8 mouse cellular contexts compared by ENCODE assay signal in genomic region chr11:96006852-96007515, GRCm38 (mm10). TPM values are rescaled to one million over a fixed set of nuclear protein-coding genes. Genes with fewer than 3 reads are reported as not detected.
DNase-seq lines count a peak whose midpoint lies in the region.

No protein-coding gene starts in this region.

- peaks cover 66% of the 10 kb centered on the region for H3K4me1 ChIP-seq in forebrain, embryonic 10.5 days

- H3K4me3 ChIP-seq in forebrain, embryonic 10.5 days: peak overlapping the region; percentile 100

- peaks cover 12% of the 10 kb centered on the region for H3K36me3 ChIP-seq in forebrain, embryonic 10.5 days (replicated peaks)

- H3K27me3 ChIP-seq in forebrain, embryonic 10.5 days (ENCODE audit: poor library complexity, severe bottlenecking): no peaks in the 10 kb centered on the region

- H3K27ac ChIP-seq in forebrain, embryonic 10.5 days: peak overlapping the region; percentile 100

- WGBS in forebrain, embryonic 10.5 days: under 1% methylated on average over 66 of the region's 67 CpGs

- DNase-seq in cerebellum, adult 9-11 months: peak; percentile 6
- DNase-seq in cerebellum, postnatal 36 days: no peak
- peak; percentile 48 for DNase-seq in CD4-positive, CD25-positive, alpha-beta regulatory T cell, adult 2 months (ENCODE audit: low read depth, low spot score)
- peak; percentile 86 for DNase-seq in forebrain, embryonic 10.5 days (ENCODE audit: extremely low spot score, low spot score)
- peak; percentile 83 for DNase-seq in hindlimb bud, embryonic 11.5 days (ENCODE audit: extremely low spot score, low read depth, low spot score)
- DNase-seq in lung, postnatal 4 days: peak; percentile 34 to 49
- DNase-seq in thymus, postnatal 36 days: peak; percentile 20 to 37
- DNase-seq in frontal cortex, postnatal 36 days (ENCODE audit: low spot score in 2 of 2): no peak

- no peaks in the 10 kb centered on the region for H3K9me3 ChIP-seq in forebrain, embryonic 10.5 days

RNA-seq across cellular contexts. Expression of gene Igf2bp1, which starts 1.2 kb away (rescaled TPM):
- 198 and 200 TPM in 2 replicates for polyA plus RNA-seq in forebrain, embryonic 10.5 days (2016; fragmentation: Nextera tagmentation; extraction: Ambion mirVana)

RNA-seq across cellular contexts. Expression of gene Gip, which starts 17.4 kb away (rescaled TPM):
- polyA plus RNA-seq in forebrain, embryonic 10.5 days (2016; fragmentation: Nextera tagmentation; extraction: Ambion mirVana): 0.25 TPM in 1 of 2 replicates, not detected in the other

RNA-seq across cellular contexts. Expression of gene Snf8, which starts 27.7 kb away (rescaled TPM):
- polyA plus RNA-seq in forebrain, embryonic 10.5 days (2016; fragmentation: Nextera tagmentation; extraction: Ambion mirVana): 107 and 109 TPM in 2 replicates

RNA-seq across cellular contexts. Expression of gene Ube2z, which starts 58.2 kb away (rescaled TPM):
- 27.5 TPM in 2 replicates for polyA plus RNA-seq in forebrain, embryonic 10.5 days (2016; fragmentation: Nextera tagmentation; extraction: Ambion mirVana)

Comparison
In these comparisons a context has a peak if more than half of its experiments do, and no peak if none do; other contexts are left out.
1. DNase-seq: peak in cerebellum, adult 9-11 months (single experiment), CD4-positive, CD25-positive, alpha-beta regulatory T cell, adult 2 months (single experiment), forebrain, embryonic 10.5 days (single experiment), hindlimb bud, embryonic 11.5 days (single experiment), lung, postnatal 4 days (2 of 2) and thymus, postnatal 36 days (2 of 2); none in cerebellum, postnatal 36 days (0 of 2) and frontal cortex, postnatal 36 days (0 of 2).